Mouse (Mus musculus) forebrain, embryonic 10.5 days (tissue): ENCODE measurements around the gene Pkd1l2. TPM values are rescaled to one million over a fixed set of nuclear protein-coding genes. Genes with fewer than 3 reads are reported as not detected.

Experiments used
- DNase-seq: peaks from one replicate; pipeline ENCODE4 v3.0.0-alpha.2; 2017; ENCODE audit warnings: low spot score; ENCODE audit errors: extremely low spot score
- H3K27ac ChIP-seq: fragments of 300-500 bp; sonication (generic); 2 replicates; pipeline ENCODE4 v1.5.1; 2016; ENCODE audit warnings: mild to moderate bottlenecking
- H3K27me3 ChIP-seq: fragments of 300-500 bp; sonication (generic); 2 replicates; pipeline ENCODE4 v1.6.1; 2016; ENCODE audit warnings: mild to moderate bottlenecking; ENCODE audit not compliant: poor library complexity, severe bottlenecking
- H3K36me3 ChIP-seq: fragments of 300-500 bp; sonication (generic); replicated peaks from 2 replicates; pipeline ENCODE4 v1.6.1; 2016; ENCODE audit warnings: mild to moderate bottlenecking, moderate library complexity
- H3K4me1 ChIP-seq: fragments of 300-500 bp; sonication (generic); 2 replicates; pipeline ENCODE4 v1.6.1; 2016
- H3K4me3 ChIP-seq: fragments of 300-500 bp; sonication (generic); 2 replicates; pipeline ENCODE4 v1.5.1; 2016; ENCODE audit warnings: mild to moderate bottlenecking, moderate library complexity
- H3K9me3 ChIP-seq: fragments of 300-500 bp; sonication (generic); 2 replicates; pipeline ENCODE4 v1.6.1; 2016; ENCODE audit warnings: mild to moderate bottlenecking, moderate library complexity
- WGBS: fragments of 180-500 bp; shearing (Covaris S2); methylation state at CpG from one replicate; pipeline ENCODE4 v1.1.7; 2016; 5-methylcytosine and 5-hydroxymethylcytosine counted together
- polyA plus RNA-seq: library from polyadenylated mRNA; unstranded; fragments of >200 nt; fragmentation: Nextera tagmentation; extraction: Ambion mirVana; gene quantifications from 2 replicates; pipeline ENCODE4 v1.2.1, GENCODE M21; 2016

The Pkd1l2 gene
- polyA plus RNA-seq, result not detected in 2 replicates

DNA sequence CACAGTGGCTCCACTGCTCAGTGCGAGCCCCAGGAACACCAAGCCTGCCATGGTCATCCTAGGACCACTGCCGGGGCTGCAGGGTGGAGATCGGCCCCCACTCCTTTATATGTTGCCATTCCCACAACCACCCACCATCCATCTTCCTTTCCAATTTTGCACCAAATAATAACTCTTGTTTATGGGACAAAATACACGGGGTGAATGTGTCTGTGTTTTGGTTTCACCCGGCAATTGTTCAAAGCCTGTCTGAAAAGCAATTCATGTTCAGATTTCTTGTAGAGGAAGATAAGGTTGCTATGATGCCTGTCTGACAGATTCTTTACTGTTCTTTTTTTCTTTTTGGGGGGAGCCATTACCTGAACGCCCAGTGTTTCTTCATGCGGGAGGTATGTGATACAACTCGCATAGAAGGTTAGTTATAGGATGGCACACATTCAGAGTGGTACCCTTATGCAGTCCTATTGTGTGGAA lies at the start of gene Pkd1l2:
Gene Pkd1l2, minus strand, starts transcription at position 51 of the 474 bp plus-strand sequence.
- H3K27ac ChIP-seq, result no peak within 1 kb of the TSS
- no peak within 1 kb of the TSS for H3K4me3 ChIP-seq
- no peaks in the 10 kb centered on the region for H3K27me3 ChIP-seq
- no peaks in the 10 kb centered on the region for H3K4me1 ChIP-seq
- H3K9me3 ChIP-seq, result no peaks in the 10 kb centered on the region
- H3K36me3 ChIP-seq, result no peaks in the 10 kb centered on the region
- no peak for DNase-seq
- WGBS, result 90% methylated on average over 8 of the region's 8 CpGs

DNA sequence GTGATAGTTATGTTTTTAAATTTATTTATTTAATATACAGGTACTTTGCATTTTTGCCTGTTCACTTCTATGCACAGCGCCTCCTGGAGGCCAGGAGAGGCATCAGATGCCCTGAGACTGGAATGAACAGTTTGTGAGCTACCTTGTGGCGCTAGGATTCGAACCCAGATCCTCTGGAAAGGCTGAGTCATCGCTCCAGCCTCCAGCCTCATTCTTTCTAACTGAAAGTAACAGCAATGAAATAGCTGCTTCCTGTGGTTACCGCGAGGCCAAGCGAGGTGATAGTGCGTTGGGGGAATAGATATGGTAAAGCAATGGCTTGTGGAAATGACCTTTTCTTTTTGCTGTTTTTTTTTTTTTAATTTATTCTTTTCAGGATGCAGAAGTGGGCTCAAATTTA lies 44.8 kb upstream of the Pkd1l2 start:
- WGBS, result 85% methylated on average over 8 of the region's 8 CpGs
- Histone ChIP-seq H3K27ac (no peak overlapping the region), H3K36me3 (no peaks in the 10 kb centered on the region), H3K9me3 (no peaks in the 10 kb centered on the region), H3K4me3 (no peak overlapping the region), H3K4me1 (no peaks in the 10 kb centered on the region), H3K27me3 (no peaks in the 10 kb centered on the region)
- DNase-seq, result no peak

DNA sequence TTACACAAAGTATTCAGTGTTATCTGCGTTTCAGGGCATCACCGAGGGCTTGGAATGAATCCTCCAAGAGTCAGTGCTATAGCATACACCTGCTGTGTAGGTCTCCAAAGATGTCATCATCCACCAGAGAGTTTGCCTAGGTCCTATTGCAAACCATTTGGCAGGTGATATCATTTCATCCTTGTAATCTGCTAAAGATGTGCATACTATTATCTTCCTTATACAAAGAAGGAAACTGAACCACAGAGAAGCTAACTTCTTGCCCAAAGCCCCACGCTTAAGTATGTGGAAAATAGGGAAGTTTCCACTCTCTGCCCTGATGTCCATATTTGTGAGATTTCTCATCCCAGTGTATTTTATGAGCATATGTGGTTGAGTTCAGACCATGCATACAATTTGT lies 44.2 kb upstream of the Pkd1l2 start:
- H3K4me3 ChIP-seq, result no peak overlapping the region
- 95% methylated on average over 3 of the region's 3 CpGs for WGBS
- no peak for DNase-seq
- no peaks in the 10 kb centered on the region for H3K9me3 ChIP-seq
- H3K4me1 ChIP-seq, result no peaks in the 10 kb centered on the region
- no peaks in the 10 kb centered on the region for H3K36me3 ChIP-seq
- no peaks in the 10 kb centered on the region for H3K27me3 ChIP-seq
- no peak overlapping the region for H3K27ac ChIP-seq

DNA sequence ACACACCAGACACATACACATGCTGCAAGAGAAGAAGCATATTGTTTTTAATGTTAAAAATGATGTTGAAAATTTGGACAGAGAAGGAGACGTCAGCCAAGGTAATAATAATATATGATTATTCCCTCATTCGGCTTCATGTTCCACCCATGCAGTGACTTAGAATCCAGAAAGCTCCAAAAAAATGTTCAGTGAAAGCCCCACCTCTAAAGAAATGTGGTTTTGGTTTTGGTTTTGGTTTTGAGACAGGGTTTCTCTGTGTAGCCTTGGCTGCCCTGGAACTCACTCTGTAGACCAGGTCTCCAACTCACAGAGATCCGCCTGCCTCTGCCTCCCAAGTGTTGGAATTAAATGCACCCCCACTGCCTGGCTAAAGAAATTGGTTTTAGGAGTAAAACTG lies 43.6 kb upstream of the Pkd1l2 start:
- H3K27ac ChIP-seq, result no peak overlapping the region
- DNase-seq, result no peak
- H3K27me3 ChIP-seq, result no peaks in the 10 kb centered on the region
- no peaks in the 10 kb centered on the region for H3K36me3 ChIP-seq
- H3K4me3 ChIP-seq, result no peak overlapping the region
- H3K9me3 ChIP-seq, result no peaks in the 10 kb centered on the region
- no peaks in the 10 kb centered on the region for H3K4me1 ChIP-seq
- 93% methylated on average over 3 of the region's 3 CpGs for WGBS

DNA sequence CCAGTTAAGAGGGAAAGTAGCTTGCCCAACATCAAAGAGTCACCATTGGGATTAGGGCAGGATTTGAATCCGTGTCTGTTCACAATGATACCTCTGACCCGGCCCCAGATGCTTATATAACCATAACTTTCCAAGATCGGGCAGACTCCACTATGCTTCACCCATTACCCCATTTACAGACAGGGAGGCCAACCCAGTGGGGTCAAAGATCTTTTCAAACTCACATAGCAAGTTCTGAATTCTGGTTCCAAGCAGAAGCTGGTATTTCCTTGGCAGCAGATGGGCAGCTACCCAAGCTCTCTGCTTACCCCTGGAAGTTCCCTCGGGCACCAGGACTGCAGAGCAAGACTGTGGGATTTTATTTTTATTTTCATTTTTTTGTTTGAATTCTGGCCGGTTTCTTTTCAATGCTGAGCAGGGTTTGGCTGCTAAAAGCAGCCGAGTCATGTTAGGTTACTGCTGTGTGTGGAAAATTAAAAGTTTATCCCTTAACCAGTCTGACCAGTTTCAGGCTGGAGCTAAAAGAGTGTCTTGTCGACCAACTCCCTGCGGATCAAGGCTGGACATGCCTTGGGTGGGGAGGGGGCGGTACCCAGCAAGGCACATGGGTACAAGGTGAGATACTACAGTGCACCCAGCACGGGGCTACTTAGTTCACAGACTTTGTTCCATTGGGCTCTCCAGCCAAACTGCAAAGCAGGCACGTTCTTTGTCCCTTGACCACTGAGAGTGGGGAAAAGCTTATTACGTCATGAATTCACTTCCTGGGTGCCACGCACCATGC lies 41.8 kb upstream of the Pkd1l2 start:
- no peak for DNase-seq
- WGBS, result 81% methylated on average over 13 of the region's 13 CpGs
- Histone ChIP-seq H3K4me3 (no peak overlapping the region), H3K27ac (no peak overlapping the region), H3K36me3 (no peaks in the 10 kb centered on the region), H3K4me1 (0 out of 2 replicates have a peak, but pooled peaks cover 3% of the 10 kb centered on the region), H3K9me3 (no peaks in the 10 kb centered on the region), H3K27me3 (no peaks in the 10 kb centered on the region)

DNA sequence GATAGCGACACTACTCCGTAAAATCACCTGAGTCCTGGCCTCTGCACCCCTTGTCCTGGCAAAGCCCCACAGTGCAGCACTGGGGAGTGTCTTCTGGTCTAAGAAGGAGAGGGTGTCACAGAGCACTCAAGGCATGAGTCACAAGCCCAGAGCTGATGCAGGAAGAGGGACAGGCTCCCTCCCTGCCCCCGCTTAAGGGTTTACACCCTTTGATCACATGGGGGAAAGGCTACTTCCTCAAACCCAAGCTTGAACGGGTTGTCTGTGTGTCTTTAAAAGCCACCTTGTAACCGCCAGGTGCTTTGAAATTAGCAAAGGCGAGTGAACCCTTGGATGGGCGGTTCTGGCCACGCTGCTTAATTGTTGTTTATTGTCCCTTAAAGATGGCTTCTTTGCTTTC lies 39.0 kb upstream of the Pkd1l2 start:
- Histone ChIP-seq H3K36me3 (no peaks in the 10 kb centered on the region), H3K27me3 (no peaks in the 10 kb centered on the region), H3K9me3 (no peaks in the 10 kb centered on the region), H3K4me1 (0 out of 2 replicates have a peak, but pooled peaks cover 3% of the 10 kb centered on the region), H3K4me3 (no peak overlapping the region), H3K27ac (no peak overlapping the region)
- no peak for DNase-seq
- 68% methylated on average over 8 of the region's 8 CpGs for WGBS

DNA sequence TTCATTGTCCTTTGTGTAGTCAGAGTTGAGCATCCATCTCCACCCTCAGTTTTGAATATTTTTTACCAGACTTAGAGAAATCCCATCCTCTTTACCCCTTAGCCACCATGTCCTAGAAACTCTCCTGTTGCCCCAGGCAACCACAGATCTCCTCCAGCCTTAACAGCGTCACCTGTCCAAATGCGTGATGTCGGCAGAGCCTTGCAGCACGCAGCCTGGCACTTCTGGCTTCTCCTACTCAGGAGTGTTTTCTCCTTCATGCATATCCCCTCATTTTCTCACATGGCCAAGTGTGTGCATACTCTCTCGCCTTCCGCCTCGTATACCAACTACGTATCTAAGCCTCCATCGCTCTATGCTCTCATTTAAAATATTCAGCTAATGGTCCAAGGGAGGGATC lies 36.2 kb upstream of the Pkd1l2 start:
- no peaks in the 10 kb centered on the region for H3K27me3 ChIP-seq
- peaks cover 18% of the 10 kb centered on the region for H3K4me1 ChIP-seq
- no peaks in the 10 kb centered on the region for H3K9me3 ChIP-seq
- 92% methylated on average over 9 of the region's 9 CpGs for WGBS
- H3K4me3 ChIP-seq, result no peak overlapping the region
- H3K36me3 ChIP-seq, result no peaks in the 10 kb centered on the region
- H3K27ac ChIP-seq, result no peak overlapping the region
- no peak for DNase-seq

DNA sequence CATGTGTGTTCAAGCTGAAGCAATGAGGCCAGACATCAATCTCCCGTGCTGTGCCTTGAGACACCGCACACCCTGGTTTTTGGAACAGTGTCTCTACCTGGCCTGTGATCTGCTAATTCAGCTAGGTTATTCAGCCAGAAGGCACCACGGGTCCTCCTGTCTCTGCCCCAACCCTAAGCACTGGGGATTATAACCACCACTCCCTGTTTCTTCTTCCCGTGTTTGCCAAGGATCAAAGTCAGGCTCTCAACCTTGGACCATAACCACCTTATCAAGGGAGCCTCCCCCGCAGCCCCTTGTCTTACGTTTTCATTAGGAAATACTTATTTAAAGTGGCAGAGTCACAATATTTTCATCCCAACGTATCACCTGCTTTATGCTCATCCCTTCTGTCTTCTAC lies 34.3 kb upstream of the Pkd1l2 start:
- H3K9me3 ChIP-seq, result no peaks in the 10 kb centered on the region
- DNase-seq, result no peak
- WGBS, result 80% methylated on average over 7 of the region's 7 CpGs

DNA sequence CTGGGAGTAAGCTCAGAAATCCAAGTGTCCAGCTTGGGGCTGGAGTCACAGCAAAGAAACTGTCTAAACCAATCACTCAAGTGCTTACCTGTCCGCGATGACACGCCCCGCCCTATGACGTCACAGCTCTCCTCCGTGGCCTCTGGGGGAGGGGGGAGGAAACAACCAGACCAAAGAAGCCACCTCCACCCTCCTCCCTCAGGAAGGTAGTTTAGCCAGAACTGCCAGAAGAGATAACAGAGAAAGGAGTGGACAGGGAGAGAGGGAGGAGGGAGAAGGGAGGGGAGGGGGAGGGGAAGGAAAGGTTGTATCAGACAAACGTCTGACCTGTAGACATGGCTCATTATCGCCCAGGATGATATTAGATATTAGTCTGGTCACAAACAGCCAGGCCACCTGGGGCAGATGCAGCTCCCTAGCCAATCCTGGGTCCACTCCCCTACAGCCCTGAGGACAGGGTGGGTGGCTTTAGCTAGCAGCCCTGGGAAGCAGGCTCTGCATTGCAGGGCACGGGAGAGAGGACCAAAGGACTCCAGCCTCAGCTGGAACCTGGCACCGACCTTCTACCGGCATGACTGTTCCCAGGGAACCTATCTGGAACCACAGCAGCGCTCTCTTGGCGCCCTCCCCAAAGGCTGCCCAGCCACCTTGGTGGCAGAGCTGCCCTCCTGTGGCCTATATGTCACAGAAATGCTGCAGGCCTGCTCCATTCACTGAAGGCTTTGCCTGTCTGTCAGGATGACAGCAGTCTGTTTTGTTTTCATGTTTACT lies 33.6 kb upstream of the Pkd1l2 start:
- Histone ChIP-seq H3K4me3 (peak overlapping the region; percentile 32), H3K27me3 (no peaks in the 10 kb centered on the region), H3K9me3 (no peaks in the 10 kb centered on the region), H3K4me1 (peaks cover 22% of the 10 kb centered on the region), H3K27ac (0 out of 2 replicates have a peak overlapping the region, but pooled peaks have one; percentile 60), H3K36me3 (no peaks in the 10 kb centered on the region)
- 16% methylated on average over 13 of the region's 13 CpGs for WGBS
- DNase-seq, result no peak

More for the DNA sequence above, 34.3 kb upstream of the Pkd1l2 start:
- no peaks in the 10 kb centered on the region for H3K27me3 ChIP-seq
- no peak overlapping the region for H3K4me3 ChIP-seq
- no peak overlapping the region for H3K27ac ChIP-seq
- no peaks in the 10 kb centered on the region for H3K36me3 ChIP-seq
- H3K4me1 ChIP-seq, result peaks cover 22% of the 10 kb centered on the region

DNA sequence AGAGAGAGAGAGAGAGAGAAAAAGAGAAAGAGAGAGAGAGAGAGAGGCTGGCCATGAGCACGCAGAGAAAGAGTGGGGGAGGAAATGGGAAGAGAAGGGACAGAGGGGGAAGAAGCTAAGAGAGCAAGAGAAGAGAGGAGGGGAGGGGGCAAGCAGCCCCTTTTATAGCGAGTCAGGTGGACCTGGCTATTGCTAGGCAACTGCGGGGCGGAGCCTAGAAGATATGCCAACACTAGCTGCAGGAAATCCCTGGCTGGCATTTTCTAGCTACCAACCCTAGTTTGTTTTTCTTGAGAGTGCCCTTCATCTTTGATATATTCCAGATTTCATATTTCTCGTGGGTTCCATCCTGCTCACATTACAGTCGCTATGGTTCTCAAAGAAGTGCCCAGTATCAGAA lies 32.8 kb upstream of the Pkd1l2 start:
- H3K36me3 ChIP-seq, result no peaks in the 10 kb centered on the region
- DNase-seq, result no peak
- H3K4me1 ChIP-seq, result peaks cover 22% of the 10 kb centered on the region
- H3K4me3 ChIP-seq, result 0 out of 2 replicates have a peak overlapping the region, but pooled peaks have one; percentile 32
- H3K27ac ChIP-seq, result no peak overlapping the region
- 43% methylated on average over 6 of the region's 6 CpGs for WGBS
- H3K27me3 ChIP-seq, result no peaks in the 10 kb centered on the region
- no peaks in the 10 kb centered on the region for H3K9me3 ChIP-seq

DNA sequence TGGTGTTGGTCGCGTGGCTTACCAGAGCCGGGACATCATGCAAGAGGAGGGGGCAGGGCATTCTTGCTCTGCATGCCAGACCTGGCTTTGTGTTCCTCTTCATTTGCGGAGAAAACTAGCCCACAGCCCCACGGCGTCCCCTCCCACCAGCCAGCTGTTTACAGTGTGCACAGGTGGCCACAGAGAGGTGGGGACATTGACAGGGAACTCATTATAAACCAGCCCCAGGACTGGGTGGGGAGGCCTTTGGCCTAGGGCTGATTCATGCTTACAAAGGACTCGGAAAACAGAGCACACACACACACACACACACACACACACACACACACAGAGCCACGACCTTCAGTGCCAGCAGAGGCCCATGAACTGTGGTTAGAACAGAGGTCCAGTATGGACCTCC lies 30.0 kb upstream of the Pkd1l2 start:
- no peak for DNase-seq

DNA sequence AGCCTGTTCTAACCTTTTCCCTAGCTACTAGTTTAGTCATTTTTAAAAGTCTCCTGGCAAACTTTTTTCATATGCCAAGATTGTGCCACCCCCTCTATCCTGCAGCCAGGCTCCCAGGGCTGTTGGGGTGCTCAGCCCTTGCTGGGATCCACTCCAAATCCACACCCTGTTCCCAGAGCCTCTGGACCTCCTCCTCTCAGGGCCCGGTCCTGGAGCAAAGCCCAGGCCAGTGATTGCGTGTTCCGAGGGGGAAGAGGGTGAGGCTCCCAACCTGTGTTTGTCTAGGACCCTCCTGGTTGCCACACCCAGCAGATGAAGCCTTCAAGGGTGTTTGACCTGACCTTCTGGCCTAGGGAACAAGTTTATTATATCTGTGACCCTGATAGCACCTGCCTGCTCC lies 29.4 kb upstream of the Pkd1l2 start:
- H3K9me3 ChIP-seq, result no peaks in the 10 kb centered on the region; the same call in 1 of the 2 replicates
- WGBS, result 91% methylated on average over 3 of the region's 3 CpGs

More for the DNA sequence above, 30.0 kb upstream of the Pkd1l2 start:
- Histone ChIP-seq H3K27me3 (no peaks in the 10 kb centered on the region), H3K4me3 (no peak overlapping the region), H3K9me3 (no peaks in the 10 kb centered on the region; the same call in 1 of the 2 replicates), H3K4me1 (peaks cover 19% of the 10 kb centered on the region), H3K27ac (no peak overlapping the region), H3K36me3 (no peaks in the 10 kb centered on the region)
- WGBS, result 85% methylated on average over 8 of the region's 8 CpGs

More for the DNA sequence above, 29.4 kb upstream of the Pkd1l2 start:
- no peaks in the 10 kb centered on the region for H3K36me3 ChIP-seq
- H3K27me3 ChIP-seq, result no peaks in the 10 kb centered on the region
- H3K4me1 ChIP-seq, result peaks cover 19% of the 10 kb centered on the region
- no peak overlapping the region for H3K4me3 ChIP-seq
- DNase-seq, result no peak
- no peak overlapping the region for H3K27ac ChIP-seq
